Mouse (Mus musculus) CH12.LX (cell line): Measurements from ENCODE around the gene Ccnc. TPM values are rescaled to one million over a fixed set of nuclear protein-coding genes. Genes with fewer than 3 reads are reported as not detected.
A peak's percentile ranks its signal among the peaks of the same experiment; 100 is the strongest.

Source experiments
- DNase-seq: peaks from one replicate; pipeline ENCODE4 v3.0.0-alpha.2; 2013; ENCODE audit errors: extremely low read depth
- H3K27ac ChIP-seq: 2 replicates; pipeline ENCODE4 v1.5.1; 2012; ENCODE audit warnings: low read depth, mild to moderate bottlenecking, control low read depth, moderate library complexity; ENCODE audit not compliant: insufficient read depth
- H3K27me3 ChIP-seq: replicated peaks from 2 replicates; pipeline ENCODE3; 2012; ENCODE audit warnings: inconsistent platforms
- H3K36me3 ChIP-seq, 2 experiments: replicated peaks in 1 of 2; 2 replicates each; pipeline versions ENCODE3 to v1.6.1; 2012; ENCODE audit warnings: inconsistent platforms in 1 of 2, low read length in 1 of 2, mild to moderate bottlenecking in 1 of 2, mixed read lengths in 1 of 2, moderate library complexity in 1 of 2; ENCODE audit not compliant: control insufficient read depth in 1 of 2, insufficient read depth in 1 of 2
- H3K4me1 ChIP-seq, 2 experiments: 2 replicates each; pipeline ENCODE4 v1.6.1; 2012; ENCODE audit warnings: inconsistent platforms in 1 of 2, moderate library complexity in 1 of 2; ENCODE audit not compliant: insufficient read depth in 2 of 2, control insufficient read depth in 1 of 2
- H3K4me2 ChIP-seq: 2 replicates; pipeline ENCODE4 v1.6.1; 2012; ENCODE audit warnings: low read depth, mild to moderate bottlenecking, control low read depth; ENCODE audit not compliant: poor library complexity, insufficient read depth, severe bottlenecking
- H3K4me3 ChIP-seq, 3 experiments: fragments of 150-350 bp in 1 of 3; sonication (generic) in 1 of 3; replicated peaks in 1 of 3; 2 replicates each; pipeline versions ENCODE3 to v1.5.1; 2011 to 2012; ENCODE audit warnings: low read depth in 2 of 3, low read length in 2 of 3, mild to moderate bottlenecking in 2 of 3, moderate library complexity in 2 of 3, control low read depth in 1 of 3, improper control_type of control experiment in 1 of 3, inconsistent platforms in 1 of 3, mixed read lengths in 1 of 3; ENCODE audit not compliant: poor library complexity in 1 of 3
- H3K79me2 ChIP-seq: replicated peaks from 2 replicates; pipeline ENCODE4 v1.6.1; 2012; ENCODE audit warnings: mild to moderate bottlenecking, moderate library complexity; ENCODE audit not compliant: control insufficient read depth, poor library complexity, insufficient read depth, severe bottlenecking; ENCODE audit errors: extremely low read depth
- H3K9ac ChIP-seq: 2 replicates; pipeline ENCODE4 v1.6.1; 2012; ENCODE audit warnings: low read depth, mild to moderate bottlenecking, control low read depth, moderate library complexity; ENCODE audit not compliant: insufficient read depth
- H3K9me3 ChIP-seq: replicated peaks from 2 replicates; pipeline ENCODE3; 2012; ENCODE audit warnings: low read length, inconsistent platforms, mixed read lengths
- ELF1 ChIP-seq: IDR thresholded peaks from 2 replicates; pipeline ENCODE4 v1.6.1; 2014; ENCODE audit warnings: low read depth, mild to moderate bottlenecking, inconsistent platforms, low read length, improper control_type of control experiment
- ETS1 ChIP-seq: conservative IDR thresholded peaks from 2 replicates; pipeline ENCODE4 v1.6.1; 2012; ENCODE audit warnings: low read depth, mild to moderate bottlenecking, inconsistent platforms, low read length, improper control_type of control experiment, moderate library complexity
- HCFC1 ChIP-seq: IDR thresholded peaks from 2 replicates; pipeline ENCODE4 v1.6.1; 2012; ENCODE audit warnings: low read depth, mild to moderate bottlenecking, inconsistent platforms, low read length, improper control_type of control experiment
- JUN ChIP-seq: IDR thresholded peaks from 2 replicates; pipeline ENCODE4 v1.6.1; 2011; ENCODE audit warnings: low read depth, mild to moderate bottlenecking, low read length, improper control_type of control experiment, moderate library complexity; ENCODE audit not compliant: insufficient read depth
- JUND ChIP-seq: conservative IDR thresholded peaks from 2 replicates; pipeline ENCODE4 v1.6.1; 2011; ENCODE audit warnings: low read depth, low read length, improper control_type of control experiment
- KAT2A ChIP-seq: IDR thresholded peaks from 2 replicates; pipeline ENCODE4 v1.6.1; 2012; ENCODE audit warnings: low read length, improper control_type of control experiment, inconsistent platforms; ENCODE audit not compliant: insufficient replicate concordance
- MAX ChIP-seq: IDR thresholded peaks from 2 replicates; pipeline ENCODE4 v1.6.1; 2011; ENCODE audit warnings: low read length, improper control_type of control experiment
- MAZ ChIP-seq: IDR thresholded peaks from 2 replicates; pipeline ENCODE4 v1.6.1; 2012; ENCODE audit warnings: low read depth, mild to moderate bottlenecking, inconsistent platforms, low read length, improper control_type of control experiment, moderate library complexity
- MEF2A ChIP-seq: IDR thresholded peaks from 2 replicates; pipeline ENCODE4 v1.6.1; 2014; ENCODE audit warnings: low read depth, mild to moderate bottlenecking, inconsistent platforms, low read length, improper control_type of control experiment, borderline replicate concordance
- MXI1 ChIP-seq: IDR thresholded peaks from 2 replicates; pipeline ENCODE4 v1.6.1; 2011; ENCODE audit warnings: mild to moderate bottlenecking, low read depth, low read length, improper control_type of control experiment
- MYC ChIP-seq: IDR thresholded peaks from 2 replicates; pipeline ENCODE4 v1.6.1; 2011; ENCODE audit warnings: low read depth, mild to moderate bottlenecking, improper control_type of control experiment, low read length
- NELFE ChIP-seq: IDR thresholded peaks from 2 replicates; pipeline ENCODE4 v1.6.1; 2011; ENCODE audit warnings: low read depth, low read length, improper control_type of control experiment
- NRF1 ChIP-seq: IDR thresholded peaks from 2 replicates; pipeline ENCODE4 v1.6.1; 2014; ENCODE audit warnings: low read depth, mild to moderate bottlenecking, inconsistent platforms, low read length, improper control_type of control experiment, moderate library complexity
- POLR2A ChIP-seq: IDR thresholded peaks from 2 replicates; pipeline ENCODE4 v1.6.1; 2011; ENCODE audit warnings: low read depth, mild to moderate bottlenecking, improper control_type of control experiment, low read length
- POLR2AphosphoS2 ChIP-seq: IDR thresholded peaks from 2 replicates; pipeline ENCODE4 v1.6.1; 2011; ENCODE audit warnings: low read depth, low read length, improper control_type of control experiment
- RCOR1 ChIP-seq: conservative IDR thresholded peaks from 2 replicates; pipeline ENCODE4 v1.6.1; 2012; ENCODE audit warnings: low read depth, mild to moderate bottlenecking, inconsistent platforms, low read length, improper control_type of control experiment
- SIN3A ChIP-seq: IDR thresholded peaks from 2 replicates; pipeline ENCODE4 v1.6.1; 2012; ENCODE audit warnings: low read length, improper control_type of control experiment, inconsistent platforms
- SMC3 ChIP-seq: IDR thresholded peaks from 2 replicates; pipeline ENCODE4 v1.6.1; 2011; ENCODE audit warnings: low read depth, low read length, improper control_type of control experiment
- TCF12 ChIP-seq: IDR thresholded peaks from 2 replicates; pipeline ENCODE4 v1.6.1; 2014; ENCODE audit warnings: low read depth, mild to moderate bottlenecking, inconsistent platforms, low read length, improper control_type of control experiment
- UBTF ChIP-seq: IDR thresholded peaks from 2 replicates; pipeline ENCODE4 v1.6.1; 2012; ENCODE audit warnings: low read depth, mild to moderate bottlenecking, inconsistent platforms, low read length, improper control_type of control experiment, moderate library complexity
- ZC3H11A ChIP-seq: IDR thresholded peaks from 2 replicates; pipeline ENCODE4 v1.6.1; 2012; ENCODE audit warnings: low read depth, mild to moderate bottlenecking, inconsistent platforms, low read length, improper control_type of control experiment
- ZMIZ1 ChIP-seq: IDR thresholded peaks from 2 replicates; pipeline ENCODE4 v1.6.1; 2012; ENCODE audit warnings: low read depth, mild to moderate bottlenecking, inconsistent platforms, low read length, improper control_type of control experiment
- ZNF384 ChIP-seq: IDR thresholded peaks from 2 replicates; pipeline ENCODE4 v1.6.1; 2012; ENCODE audit warnings: low read depth, low read length, improper control_type of control experiment, inconsistent platforms
- dilution Hi-C: fragments of 300-500 bp; cut with MboI; formaldehyde crosslinking; loops from 2 replicates; pipeline ENCODE4 v1.14.3; 2020; ENCODE audit warnings: low sequenced_read_pairs; ENCODE audit not compliant: extremely low pct_unique_long_range_greater_than_20kb, extremely low pct_ligation_motif_present
- in situ Hi-C: fragments of 300-500 bp; cut with MboI; formaldehyde crosslinking; loops from 3 replicates; pipeline ENCODE4 v1.14.3; 2019; ENCODE audit warnings: low sequenced_read_pairs, low pct_ligation_motif_present, low pct_unique_long_range_greater_than_20kb, mixed read lengths
- polyA plus RNA-seq: library from polyadenylated mRNA; unstranded; fragments of >175 nt; gene quantifications from 2 replicates; pipeline ENCODE4 v1.2.1, GENCODE M21; 2012; ENCODE audit warnings: low read depth; ENCODE audit not compliant: insufficient read length
- total RNA-seq, 2 experiments: library from RNA; depleted of rRNA; stranded (reverse); fragments of 300-350 nt in 1 of 2; fragments of >200 nt in 1 of 2; gene quantifications; 2 replicates each; pipeline ENCODE4 v1.2.3; 2012 to 2014

The Ccnc gene
- total and polyA plus RNA-seq, 3 experiments, result 20.7 to 61.4 (median 32.3) TPM

DNA sequence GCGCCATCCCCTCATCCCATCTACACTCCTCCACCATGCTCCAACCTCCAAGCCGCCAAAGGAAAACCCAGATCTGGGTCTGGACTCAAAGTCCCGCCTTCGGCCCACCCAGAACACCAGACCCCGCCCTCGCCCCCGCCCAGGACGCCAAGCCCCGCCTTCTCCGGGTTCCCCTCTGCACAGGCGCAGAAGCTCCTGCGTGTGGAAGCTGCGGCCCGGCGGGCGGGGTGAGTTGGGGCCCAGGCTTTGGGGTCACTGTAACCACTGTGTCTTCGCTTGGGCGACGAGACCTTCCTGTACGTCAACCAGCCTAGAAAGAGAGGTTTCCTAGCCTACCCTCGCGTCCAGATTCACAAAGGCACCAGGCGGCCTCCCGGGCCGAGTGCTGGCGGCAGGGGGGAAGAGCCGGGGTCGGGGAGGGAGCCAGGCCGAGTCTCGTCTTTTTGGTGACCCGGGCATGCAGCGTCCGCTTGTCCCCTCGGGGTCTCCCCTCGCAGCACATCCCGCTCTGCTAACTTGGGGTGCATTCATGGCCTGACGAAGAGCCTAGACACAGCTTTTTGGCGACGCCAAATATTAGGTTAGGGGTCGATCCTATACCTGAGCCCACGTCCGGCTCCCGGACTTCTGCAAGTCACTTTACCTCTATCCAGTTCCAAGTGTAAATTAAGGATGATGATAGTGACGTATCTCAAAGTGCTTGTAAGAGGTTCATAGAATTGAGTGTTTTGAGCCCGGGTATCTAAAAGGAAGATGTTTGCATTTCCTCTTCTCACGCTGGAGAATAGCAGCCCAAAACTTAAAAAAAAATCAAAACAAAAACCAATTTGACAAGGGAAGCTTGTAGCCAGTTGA lies 48.8 kb downstream of the Ccnc start:
- Histone ChIP-seq H3K4me2 (peak overlapping the region; percentile 91), H3K4me3 (peak overlapping the region; percentile 74 to 95 (median 75)), H3K4me1 (peaks cover 5 to 34% of the 10 kb centered on the region in 2 experiments; a peak in 2 of 4 replicates), H3K9ac (peak overlapping the region; percentile 90), H3K27me3 (no peaks in the 10 kb centered on the region), H3K36me3 (peaks cover 1 to 19% of the 10 kb centered on the region in 2 experiments), H3K9me3 (no peaks in the 10 kb centered on the region), H3K27ac (peak overlapping the region; percentile 32; the same call in 1 of the 2 replicates), H3K79me2 (peaks cover 24% of the 10 kb centered on the region)
- TF ChIP-seq MAZ (peak; percentile 71; the same call in 1 of the 2 replicates), SIN3A (peak; percentile 69; the same call in 1 of the 2 replicates), KAT2A (no peak), ELF1 (0 out of 2 replicates have a peak, but pooled peaks have one; percentile 21), MXI1 (no peak; the same call in 1 of the 2 replicates), TCF12 (peak; percentile 61; the same call in 1 of the 2 replicates), HCFC1 (peak; percentile 31; the same call in 1 of the 2 replicates), JUN (no peak), NELFE (peak; percentile 85), POLR2A (peak; percentile 78), UBTF (0 out of 2 replicates have a peak, but pooled peaks have one; percentile 44), ZMIZ1 (peak; percentile 64; the same call in 1 of the 2 replicates), RCOR1 (no peak), ETS1 (0 out of 2 replicates have a peak, but pooled peaks have one; percentile 6), MYC (no peak; the same call in 1 of the 2 replicates), NRF1 (peak; percentile 83), ZC3H11A (no peak), ZNF384 (no peak), JUND (no peak), MEF2A (no peak), POLR2AphosphoS2 (peak; percentile 63; the same call in 1 of the 2 replicates), SMC3 (no peak), MAX (peak; percentile 32; the same call in 1 of the 2 replicates)
- dilution Hi-C loops, result no loop called here
- DNase-seq, result peak; percentile 84
- in situ Hi-C loops, result no loop called here
